Mouse (Mus musculus) layer of hippocampus, adult 11-12 months (tissue): ENCODE data around the gene Ctnnd2.

Experiments
- DNase-seq: peaks from one replicate; pipeline ENCODE4 v3.0.0; 2022; ENCODE audit warnings: low spot score

Ctnnd2 gene

GRCm38 (mm10) chr15:30268822-30269221 lies 96.4 kb downstream of the Ctnnd2 start:
- DNase-seq: no peak

GRCm38 (mm10) chr15:30271141-30271572 lies 98.8 kb downstream of the Ctnnd2 start:
- DNase-seq: peak; percentile 46

GRCm38 (mm10) chr15:30272326-30272725 lies 99.9 kb downstream of the Ctnnd2 start:
- DNase-seq: no peak

- DNase-seq: no peak
Observed at GRCm38 (mm10) chr15:30275721-30276120, 103.3 kb downstream of the Ctnnd2 start.

GRCm38 (mm10) chr15:30276691-30277090 lies 104.3 kb downstream of the Ctnnd2 start:
- no peak for DNase-seq

- DNase-seq: no peak
Observed at GRCm38 (mm10) chr15:30278610-30279009, 106.2 kb downstream of the Ctnnd2 start.

GRCm38 (mm10) chr15:30285572-30286244 lies 113.3 kb downstream of the Ctnnd2 start:
- DNase-seq: peak; percentile 36

- DNase-seq: no peak
Observed at GRCm38 (mm10) chr15:30286245-30286642, 113.9 kb downstream of the Ctnnd2 start.

- no peak for DNase-seq
Observed at GRCm38 (mm10) chr15:30302824-30303223, 130.4 kb downstream of the Ctnnd2 start.

- DNase-seq: peak; percentile 17
Observed at GRCm38 (mm10) chr15:30306437-30306836, 134.0 kb downstream of the Ctnnd2 start.

GRCm38 (mm10) chr15:30322543-30322942 lies 150.2 kb downstream of the Ctnnd2 start:
- DNase-seq: no peak

GRCm38 (mm10) chr15:30333336-30334310 lies 161.2 kb downstream of the Ctnnd2 start:
- no peak for DNase-seq

- no peak for DNase-seq
Observed at GRCm38 (mm10) chr15:30338585-30339197, 166.3 kb downstream of the Ctnnd2 start.

GRCm38 (mm10) chr15:30345754-30346153 lies 173.4 kb downstream of the Ctnnd2 start:
- no peak for DNase-seq

GRCm38 (mm10) chr15:30364491-30364890 lies 192.1 kb downstream of the Ctnnd2 start:
- no peak for DNase-seq

- DNase-seq: no peak
Observed at GRCm38 (mm10) chr15:30369997-30370396, 197.6 kb downstream of the Ctnnd2 start.

GRCm38 (mm10) chr15:30371151-30371550 lies 198.8 kb downstream of the Ctnnd2 start:
- no peak for DNase-seq

GRCm38 (mm10) chr15:30373654-30374215 lies 201.3 kb downstream of the Ctnnd2 start:
- DNase-seq: peak; percentile 13

- no peak for DNase-seq
Observed at GRCm38 (mm10) chr15:30374907-30375306, 202.5 kb downstream of the Ctnnd2 start.

- no peak for DNase-seq
Observed at GRCm38 (mm10) chr15:30383075-30383842, 210.9 kb downstream of the Ctnnd2 start.

- no peak for DNase-seq
Observed at GRCm38 (mm10) chr15:30384386-30384785, 212.0 kb downstream of the Ctnnd2 start.
